Mouse (Mus musculus) left cerebral cortex, adult 2 months (tissue): ENCODE measurements around the gene Hist1h4a. TPM values are rescaled to one million over a fixed set of nuclear protein-coding genes. Genes with fewer than 3 reads are reported as not detected.

Experiments used
- DNase-seq, 2 experiments: peaks; one replicate each; pipeline ENCODE4 v3.0.0; 2021 to 2022; ENCODE audit warnings: low spot score in 2 of 2, mixed read lengths in 1 of 2; ENCODE audit errors: extremely low spot score in 1 of 2
- H3K27ac ChIP-seq: fragments of 200-600 bp; 2 replicates; pipeline ENCODE4 v1.8.1; 2022
- H3K4me3 ChIP-seq: fragments of 200-600 bp; 2 replicates; pipeline ENCODE4 v1.8.1; 2022
- CTCF ChIP-seq: fragments of 200-600 bp; IDR thresholded peaks from 2 replicates; pipeline ENCODE4 v1.8.1; 2022; ENCODE audit warnings: antibody characterized with exemption, mild to moderate bottlenecking, moderate library complexity
- intact Hi-C: fragments of 180-260 bp; cut with DNase I; formaldehyde crosslinking; loops from one replicate; pipeline ENCODE4 v1.15.1; 2025
- total RNA-seq, 2 experiments: library from RNA; stranded (reverse); gene quantifications; 2 replicates each; pipeline ENCODE4 v1.2.3; 2021

Gene Hist1h4a
- total RNA-seq, 2 experiments from 2014 or later: 53.1 to 70.3 TPM

- DNase-seq: peak; percentile 81 to 84
- TF ChIP-seq CTCF: peak; percentile 5; the same call in 1 of the 2 replicates
- peak within 1 kb of the TSS; percentile 98 for H3K27ac ChIP-seq
- intact Hi-C loops: loop anchor here (2.0 to 10.0 kb wide), 2 partner anchors 163 to 311 kb away; no protein-coding TSS in a partner anchor
- H3K4me3 ChIP-seq: peak within 1 kb of the TSS; percentile 55
These were observed 15.5 kb downstream of the Hist1h4a start, which contains the start of gene Hist1h3c for GRCm38 (mm10) chr13:23745381-23746161. Gene Hist1h3c (minus strand): TSS chr13:23745602.

GRCm38 (mm10) chr13:23744421-23745380, 16.3 kb downstream of the Hist1h4a start:
- DNase-seq: no peak
- Histone ChIP-seq H3K4me3 (no peak overlapping the region; the same call in 1 of the 2 replicates), H3K27ac (no peak overlapping the region)
- intact Hi-C loops: loop anchor here (10.0 kb wide), 1 partner anchor 310 kb away; no protein-coding TSS in a partner anchor
- no peak for TF ChIP-seq CTCF

- Histone ChIP-seq H3K27ac (no peak overlapping the region), H3K4me3 (no peak overlapping the region)
- no peak for DNase-seq
- intact Hi-C loops: loop anchor here (10.0 kb wide), 1 partner anchor 309 kb away; no protein-coding TSS in a partner anchor
- no peak for TF ChIP-seq CTCF
These were observed 17.1 kb downstream of the Hist1h4a start for GRCm38 (mm10) chr13:23743963-23744362.

GRCm38 (mm10) chr13:23743215-23743614, 17.8 kb downstream of the Hist1h4a start:
- intact Hi-C loops: loop anchor here (10.0 kb wide), 1 partner anchor 308 kb away; no protein-coding TSS in a partner anchor
- H3K4me3 ChIP-seq: no peak overlapping the region
- no peak for DNase-seq

GRCm38 (mm10) chr13:23742007-23742406, 19.0 kb downstream of the Hist1h4a start:
- TF ChIP-seq CTCF: no peak
- no peak for DNase-seq
- Histone ChIP-seq H3K27ac (no peak overlapping the region), H3K4me3 (no peak overlapping the region)
- intact Hi-C loops: loop anchor here (10.0 kb wide), 1 partner anchor 307 kb away; no protein-coding TSS in a partner anchor

More at GRCm38 (mm10) chr13:23743215-23743614, 17.8 kb downstream of the Hist1h4a start:
- H3K27ac ChIP-seq: no peak overlapping the region
- TF ChIP-seq CTCF: no peak

- DNase-seq: no peak
- intact Hi-C loops: loop anchor here (10.0 kb wide), 1 partner anchor 306 kb away; no protein-coding TSS in a partner anchor
- no peak for TF ChIP-seq CTCF
- Histone ChIP-seq H3K27ac (no peak overlapping the region), H3K4me3 (no peak overlapping the region)
These were observed 20.1 kb downstream of the Hist1h4a start for GRCm38 (mm10) chr13:23740910-23741309.

- intact Hi-C loops: loop anchor here (10.0 kb wide), 1 partner anchor 306 kb away; no protein-coding TSS in a partner anchor
- no peak for DNase-seq
- no peak for TF ChIP-seq CTCF
- peak overlapping the region; percentile 83 for H3K4me3 ChIP-seq
- H3K27ac ChIP-seq: peak overlapping the region; percentile 88
These were observed 20.7 kb downstream of the Hist1h4a start for GRCm38 (mm10) chr13:23740256-23740840.

GRCm38 (mm10) chr13:23739922-23740252, 21.1 kb downstream of the Hist1h4a start:
- no peak for DNase-seq
- intact Hi-C loops: loop anchor here (5.0 to 10.0 kb wide), 3 partner anchors 118 to 1698 kb away; partner anchors contain the start of genes Hist1h1e, Hist1h2ag, Hist1h2be and Hist1h2bj

GRCm38 (mm10) chr13:23739069-23739921, 21.7 kb downstream of the Hist1h4a start:
- peak; percentile 87 to 92 for DNase-seq
- peak overlapping the region; percentile 83 for H3K4me3 ChIP-seq
- TF ChIP-seq CTCF: no peak; the same call in 1 of the 2 replicates
- peak overlapping the region; percentile 93 for H3K27ac ChIP-seq
- intact Hi-C loops: loop anchor here (5.0 kb wide), 2 partner anchors 117 to 1697 kb away; partner anchors contain the start of genes Hist1h1e, Hist1h2ag, Hist1h2be and Hist1h2bj

More at GRCm38 (mm10) chr13:23739922-23740252, 21.1 kb downstream of the Hist1h4a start:
- peak overlapping the region; percentile 88 for H3K27ac ChIP-seq
- H3K4me3 ChIP-seq: peak overlapping the region; percentile 83
- no peak for TF ChIP-seq CTCF

GRCm38 (mm10) chr13:23738677-23739068, 22.4 kb downstream of the Hist1h4a start, which contains the start of gene Hist1h1c:
Gene Hist1h1c (plus strand): TSS chr13:23738808.
- H3K4me3 ChIP-seq: peak within 1 kb of the TSS; percentile 83
- H3K27ac ChIP-seq: peak within 1 kb of the TSS; percentile 93
- no peak; the same call in 1 of the 2 replicates for TF ChIP-seq CTCF
- intact Hi-C loops: loop anchor here (5.0 kb wide), 2 partner anchors 116 to 1696 kb away; partner anchors contain the start of genes Hist1h1e, Hist1h2ag, Hist1h2be and Hist1h2bj
- DNase-seq: peak; percentile 85 to 87
